ENCODE assay signal across 11 mouse cellular contexts in the genomic region with DNA sequence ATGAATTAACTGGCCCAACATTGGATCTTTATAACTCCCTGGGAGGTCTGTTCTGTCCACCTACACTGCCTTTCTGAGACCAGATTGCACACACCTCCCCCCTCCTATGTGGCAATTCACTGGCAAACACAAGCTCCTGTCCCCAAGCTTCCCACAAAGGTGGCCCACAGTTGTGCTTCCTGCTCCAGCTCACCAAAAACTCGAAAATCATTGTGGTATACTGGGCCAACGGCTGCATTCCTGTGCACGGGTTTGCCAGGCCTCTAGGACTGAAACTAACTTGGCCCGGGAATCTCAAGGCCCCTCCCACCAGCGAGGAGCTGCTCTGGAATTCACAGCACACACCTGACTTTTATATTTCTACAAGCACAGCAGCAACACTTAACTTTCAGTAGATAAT. TPM values are rescaled to one million over a fixed set of nuclear protein-coding genes. Genes with fewer than 3 reads are reported as not detected.
A peak's percentile ranks its signal among the peaks of the same experiment; 100 is the strongest.
DNase-seq lines count a peak whose midpoint lies in the region; ATAC-seq lines count a peak whose summit lies in the region.
"Had no signal": no experiment of that assay in that cellular context is flagged by ENCODE, and none has a peak within 500 bp of the region (broad histone marks: within the 10 kb centered on the region; RNA-seq: fewer than 3 reads in every experiment).

No protein-coding gene starts in this region.

- peaks cover 54% of the 10 kb centered on the region for H3K4me1 ChIP-seq in heart, embryonic 15.5 days (replicated peaks)

- ATAC-seq in heart, embryonic 15.5 days (replicated peaks; ENCODE audit: insufficient number of reproducible peaks, insufficient read depth, low FRiP score, low read depth) = no peak
- ATAC-seq in erythroblast, adult 5-6 weeks (replicated peaks; ENCODE audit: low FRiP score, poor library complexity, severe bottlenecking) = no peak
- ATAC-seq: inflammation-experienced regulatory T-cells, adult 6 months had no signal

- no peaks in the 10 kb centered on the region for H3K9me3 ChIP-seq in heart, embryonic 15.5 days (replicated peaks)

- H3K27ac ChIP-seq in heart, embryonic 15.5 days = peak overlapping the region; percentile 39

- H3K27me3 ChIP-seq in heart, embryonic 15.5 days = no peaks in the 10 kb centered on the region

- no peak for DNase-seq in heart, adult 8-10 months (ENCODE audit: low spot score)
- peak; percentile 64 for DNase-seq in R1 (ENCODE audit: low read depth, low spot score)
- DNase-seq in kidney, postnatal 10 days = peak; percentile 58
- peak; percentile 31 for DNase-seq in lung, postnatal 14 days
- no peak for DNase-seq in urinary bladder, adult 18-20 months (ENCODE audit: low spot score in 2 of 2)
- DNase-seq in layer of hippocampus, adult 9-10 months (ENCODE audit: low spot score) = no peak
- DNase-seq: cerebellum, postnatal 10 days; gastrocnemius, postnatal 36 days had no signal

- H3K4me2 ChIP-seq in heart, embryonic 15.5 days = no peak overlapping the region

- 40% methylated on average over 5 of the region's 5 CpGs for WGBS in heart, embryonic 15.5 days

- no peak overlapping the region for H3K4me3 ChIP-seq in heart, embryonic 15.5 days

- peaks cover 5% of the 10 kb centered on the region; the same call in 1 of the 2 replicates for H3K36me3 ChIP-seq in heart, embryonic 15.5 days

- no peak overlapping the region for H3K9ac ChIP-seq in heart, embryonic 15.5 days

RNA-seq across cellular contexts. Expression of a gene that starts 31.3 kb away (rescaled TPM):
- polyA plus RNA-seq in heart, embryonic 15.5 days (2015; fragmentation: Nextera tagmentation; extraction: Ambion mirVana) = 17.2 and 19.6 TPM in 2 replicates
- total RNA-seq in heart, adult 8-10 months (2022) = 100 to 1,000 TPM; 206 to 216 (median 210) TPM
- 6.5 and 10.2 TPM in 2 replicates for total RNA-seq in erythroblast, adult 5-6 weeks (2015; ENCODE audit: low replicate concordance)
- total RNA-seq in erythroblast, adult 5-6 weeks (2017; ENCODE audit: low replicate concordance) = 8.6 and 13.9 TPM in 2 replicates

Comparison
In these comparisons a context has a peak if more than half of its experiments do, and no peak if none do; other contexts are left out.
1. DNase-seq: peak in R1 (single experiment), kidney, postnatal 10 days (single experiment) and lung, postnatal 14 days (single experiment); none in heart, adult 8-10 months (single experiment), urinary bladder, adult 18-20 months (0 of 2) and layer of hippocampus, adult 9-10 months (single experiment).
2. RNA of a gene that starts 31.3 kb away (total RNA-seq): 206 to 216 TPM in heart, adult 8-10 months; 6.5 to 13.9 TPM in erythroblast, adult 5-6 weeks; every median in the first group is over 10 times any median in the second.